Mouse (Mus musculus) frontal cortex, postnatal 36 days (tissue): ENCODE data around the gene Yae1d1.
"Not testable (repeated sequence)": the region's sequence is repeated elsewhere in the genome, so short reads cannot be mapped to it uniquely, and the experiment has no call there.

Experiments used
- DNase-seq, 2 experiments: peaks; one replicate each; pipeline ENCODE4 v3.0.0; 2022; ENCODE audit warnings: low spot score in 2 of 2

The Yae1d1 gene

GRCm38 (mm10) chr13:17992697-17993514 is at the start of gene Yae1d1:
TSS of gene Yae1d1 (minus strand) at chr13:17993349.
- peak; percentile 89 to 90 for DNase-seq

- DNase-seq: no peak
Measured at GRCm38 (mm10) chr13:18038814-18039213, 45.7 kb upstream of the Yae1d1 start.

GRCm38 (mm10) chr13:18016604-18017003 is 23.5 kb upstream of the Yae1d1 start:
- DNase-seq: no peak

- DNase-seq: peak; percentile 13 to 51
Measured at GRCm38 (mm10) chr13:18013205-18013604, 20.1 kb upstream of the Yae1d1 start.

GRCm38 (mm10) chr13:18011055-18011454 is 17.9 kb upstream of the Yae1d1 start:
- DNase-seq: no peak

- no peak for DNase-seq
Measured at GRCm38 (mm10) chr13:17993515-17993847, 332 bp upstream of the Yae1d1 start.

- DNase-seq: no peak
Measured at GRCm38 (mm10) chr13:17992009-17992408, 1.1 kb downstream of the Yae1d1 start.

GRCm38 (mm10) chr13:17983194-17983593 is 10.0 kb downstream of the Yae1d1 start:
- peak; percentile 47 to 65 for DNase-seq

- no peak for DNase-seq
Measured at GRCm38 (mm10) chr13:17982634-17983033, 10.5 kb downstream of the Yae1d1 start.

- DNase-seq: no peak
Measured at GRCm38 (mm10) chr13:17976854-17977739, 16.1 kb downstream of the Yae1d1 start.

GRCm38 (mm10) chr13:17975891-17976290 is 17.3 kb downstream of the Yae1d1 start:
- DNase-seq: no peak

- no peak for DNase-seq
Measured at GRCm38 (mm10) chr13:17975457-17975856, 17.7 kb downstream of the Yae1d1 start.

- no peak for DNase-seq
Measured at GRCm38 (mm10) chr13:17974734-17975133, 18.4 kb downstream of the Yae1d1 start.

- no peak for DNase-seq
Measured at GRCm38 (mm10) chr13:17960613-17961012, 32.5 kb downstream of the Yae1d1 start.

- no peak for DNase-seq
Measured at GRCm38 (mm10) chr13:17954282-17954681, 38.9 kb downstream of the Yae1d1 start.

GRCm38 (mm10) chr13:17950581-17950980 is 42.6 kb downstream of the Yae1d1 start:
- DNase-seq: not testable (repeated sequence)

GRCm38 (mm10) chr13:17949555-17949954 is 43.6 kb downstream of the Yae1d1 start:
- DNase-seq: no peak

GRCm38 (mm10) chr13:17944078-17944917 is 48.9 kb downstream of the Yae1d1 start, which contains the start of gene Rala:
TSS of gene Rala (minus strand) at chr13:17944239.
- DNase-seq: peak; percentile 91 to 94

- peak; percentile 29 to 38 for DNase-seq
Measured at GRCm38 (mm10) chr13:17943306-17944077, 49.7 kb downstream of the Yae1d1 start.

GRCm38 (mm10) chr13:17942338-17942737 is 50.8 kb downstream of the Yae1d1 start:
- no peak for DNase-seq
